Comparison of ENCODE assay signal across 21 mouse cellular contexts in the genomic region with DNA sequence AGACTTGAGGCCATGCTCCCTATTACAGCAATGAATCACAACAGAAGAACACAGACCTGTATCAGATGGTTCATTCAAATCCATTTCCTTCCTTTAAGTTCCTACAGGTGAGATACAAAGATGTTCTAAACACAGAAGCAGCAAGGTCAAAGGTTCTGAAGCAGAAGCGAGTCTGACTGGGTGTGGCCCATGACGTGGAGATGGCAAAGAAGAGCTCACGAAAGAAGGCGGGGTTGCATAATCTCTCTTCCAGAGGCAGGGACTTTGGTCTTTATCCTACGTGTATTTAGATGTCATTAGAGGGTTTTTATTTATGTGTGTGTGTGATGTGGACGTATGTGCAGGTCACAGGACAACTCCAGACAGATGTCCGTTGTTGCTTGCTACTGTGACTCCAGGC. TPM values are rescaled to one million over a fixed set of nuclear protein-coding genes. Genes with fewer than 3 reads are reported as not detected.
DNase-seq lines count a peak whose midpoint lies in the region; ATAC-seq and TF ChIP-seq lines count a peak whose summit lies in the region.
"Had no signal": no experiment of that assay in that cellular context is flagged by ENCODE, and none has a peak within 500 bp of the region (broad histone marks: within the 10 kb centered on the region; RNA-seq: fewer than 3 reads in every experiment).

No protein-coding gene starts in this region.

- H3K36me3 ChIP-seq in heart, embryonic 12.5 days, result no peaks in the 10 kb centered on the region
- no peaks in the 10 kb centered on the region for H3K36me3 ChIP-seq in intestine, embryonic 15.5 days
- no peaks in the 10 kb centered on the region for H3K36me3 ChIP-seq in forebrain, postnatal 0 days (ENCODE audit: insufficient read depth)
- H3K36me3 ChIP-seq: embryonic facial prominence, embryonic 12.5 days; forebrain, embryonic 15.5 days; hindbrain, embryonic 12.5 days had no signal

- H3K4me1 ChIP-seq in heart, embryonic 12.5 days (replicated peaks), result peaks cover 12% of the 10 kb centered on the region
- H3K4me1 ChIP-seq in intestine, embryonic 15.5 days (replicated peaks), result peaks cover 6% of the 10 kb centered on the region; the same call in 1 of the 2 replicates
- H3K4me1 ChIP-seq in forebrain, postnatal 0 days (ENCODE audit: insufficient read depth), result no peaks in the 10 kb centered on the region
- H3K4me1 ChIP-seq: forebrain, embryonic 15.5 days had no signal

- H3K4me2 ChIP-seq in heart, embryonic 12.5 days, result no peak overlapping the region
- H3K4me2 ChIP-seq in intestine, embryonic 15.5 days (replicated peaks), result no peak overlapping the region
- no peak overlapping the region for H3K4me2 ChIP-seq in forebrain, postnatal 0 days (ENCODE audit: low read depth)
- H3K4me2 ChIP-seq: embryonic facial prominence, embryonic 12.5 days; forebrain, embryonic 15.5 days; hindbrain, embryonic 12.5 days had no signal

- no peaks in the 10 kb centered on the region for H3K9me3 ChIP-seq in heart, embryonic 12.5 days (replicated peaks)
- no peaks in the 10 kb centered on the region for H3K9me3 ChIP-seq in intestine, embryonic 15.5 days
- no peaks in the 10 kb centered on the region for H3K9me3 ChIP-seq in forebrain, postnatal 0 days (ENCODE audit: low read length)
- H3K9me3 ChIP-seq: embryonic facial prominence, embryonic 12.5 days; forebrain, embryonic 15.5 days; hindbrain, embryonic 12.5 days had no signal

- 73% methylated on average over 7 of the region's 7 CpGs for WGBS in heart, embryonic 12.5 days
- 52% methylated on average over 7 of the region's 7 CpGs for WGBS in intestine, embryonic 15.5 days
- WGBS in forebrain, postnatal 0 days, result 85% methylated on average over 7 of the region's 7 CpGs

- H3K9ac ChIP-seq in heart, embryonic 12.5 days, result no peak overlapping the region
- no peak overlapping the region for H3K9ac ChIP-seq in intestine, embryonic 15.5 days
- H3K9ac ChIP-seq in forebrain, postnatal 0 days, result no peak overlapping the region
- H3K9ac ChIP-seq: embryonic facial prominence, embryonic 12.5 days; forebrain, embryonic 15.5 days; hindbrain, embryonic 12.5 days had no signal

- no peak overlapping the region for H3K4me3 ChIP-seq in heart, embryonic 12.5 days
- H3K4me3 ChIP-seq in intestine, embryonic 15.5 days (replicated peaks), result no peak overlapping the region
- H3K4me3 ChIP-seq in forebrain, postnatal 0 days (ENCODE audit: low read depth, low read length), result no peak overlapping the region
- H3K4me3 ChIP-seq: embryonic facial prominence, embryonic 12.5 days; forebrain, embryonic 15.5 days; hindbrain, embryonic 12.5 days had no signal

- H3K27ac ChIP-seq in heart, embryonic 12.5 days (ENCODE audit: poor library complexity, severe bottlenecking), result no peak overlapping the region
- no peak overlapping the region for H3K27ac ChIP-seq in intestine, embryonic 15.5 days
- H3K27ac ChIP-seq in forebrain, postnatal 0 days (ENCODE audit: low read depth, low read length), result no peak overlapping the region
- H3K27ac ChIP-seq: forebrain, embryonic 15.5 days; hindbrain, embryonic 12.5 days; hindbrain, postnatal 0 days had no signal

- no peaks in the 10 kb centered on the region for H3K27me3 ChIP-seq in heart, embryonic 12.5 days (replicated peaks)
- H3K27me3 ChIP-seq in intestine, embryonic 15.5 days (replicated peaks), result no peaks in the 10 kb centered on the region
- H3K27me3 ChIP-seq in forebrain, postnatal 0 days (ENCODE audit: insufficient read depth, low read length), result no peaks in the 10 kb centered on the region
- H3K27me3 ChIP-seq: embryonic facial prominence, embryonic 12.5 days; forebrain, embryonic 15.5 days; hindbrain, embryonic 12.5 days had no signal

- TF ChIP-seq CTCF in forebrain, postnatal 0 days (IDR thresholded peaks at IDR 0.05; ENCODE audit: low read depth), result no peak

- no peak for ATAC-seq in heart, embryonic 12.5 days (ENCODE audit: insufficient number of reproducible peaks, low FRiP score)
- ATAC-seq in intestine, embryonic 15.5 days, result peak; percentile 72
- peak; percentile 41; the same call in 1 of the 2 replicates for ATAC-seq in megakaryocyte, adult 5-6 weeks (ENCODE audit: poor library complexity, severe bottlenecking)
- ATAC-seq in forebrain, postnatal 0 days, result no peak
- ATAC-seq: CD4-positive, CD25-positive, alpha-beta regulatory T cell, adult 4 months; forebrain, embryonic 15.5 days; hindbrain, postnatal 0 days; Patski had no signal

- peak; percentile 78 for DNase-seq in heart, adult 11 months
- no peak for DNase-seq in kidney, adult 18-20 months
- no peak for DNase-seq in forebrain, postnatal 0 days
- no peak for DNase-seq in kidney, adult 9 months
- DNase-seq: adrenal gland, postnatal 10 days; B cell, adult 2 months; cerebellum, adult 11 months; cerebellum, adult 9-10 months; cerebellum, postnatal 25 days; gastrocnemius, postnatal 25 days; heart, postnatal 10 days; heart, postnatal 4 days had no signal

RNA-seq across cellular contexts. Expression of a gene that starts 6.0 kb away (rescaled TPM):
- 109 and 112 TPM in 2 replicates for polyA plus RNA-seq in heart, embryonic 12.5 days (2016; fragmentation: Nextera tagmentation; extraction: Ambion mirVana)
- polyA plus RNA-seq in intestine, embryonic 15.5 days (2015; fragmentation: Nextera tagmentation; extraction: Ambion mirVana), result 82.1 and 87.6 TPM in 2 replicates
- total RNA-seq in megakaryocyte, adult 5-6 weeks (2015), result 122 and 135 TPM in 2 replicates
- 101 and 102 TPM in 2 replicates for total RNA-seq in megakaryocyte, adult 5-6 weeks (2017)
- 70.6 and 77.5 TPM in 2 replicates for total RNA-seq in forebrain, postnatal 0 days (2014; rRNA removed)
- polyA plus RNA-seq in forebrain, postnatal 0 days (2015; fragmentation: Nextera tagmentation; extraction: Ambion mirVana), result 35.1 and 41.4 TPM in 2 replicates

RNA-seq across cellular contexts. Expression of a gene that starts 37.6 kb away (rescaled TPM):
- polyA plus RNA-seq in heart, embryonic 12.5 days (2016; fragmentation: Nextera tagmentation; extraction: Ambion mirVana), result 27.2 and 29.1 TPM in 2 replicates
- 37.6 and 38.7 TPM in 2 replicates for polyA plus RNA-seq in intestine, embryonic 15.5 days (2015; fragmentation: Nextera tagmentation; extraction: Ambion mirVana)
- total RNA-seq in megakaryocyte, adult 5-6 weeks (2015), result 83.1 and 104 TPM in 2 replicates
- total RNA-seq in megakaryocyte, adult 5-6 weeks (2017), result 45.7 and 59.7 TPM in 2 replicates
- 9.9 and 12.8 TPM in 2 replicates for total RNA-seq in forebrain, postnatal 0 days (2014; rRNA removed)
- polyA plus RNA-seq in forebrain, postnatal 0 days (2015; fragmentation: Nextera tagmentation; extraction: Ambion mirVana), result 17.5 and 21.3 TPM in 2 replicates

Comparison
In these comparisons a context has a peak if more than half of its experiments do, and no peak if none do; other contexts are left out.
1. ATAC-seq: peak in intestine, embryonic 15.5 days (single experiment) and megakaryocyte, adult 5-6 weeks (single experiment); none in heart, embryonic 12.5 days (single experiment) and forebrain, postnatal 0 days (single experiment).